Mouse (Mus musculus) liver, embryonic 14.5 days (tissue): ENCODE results near the gene Gm6588.

ENCODE experiments used
- CTCF ChIP-seq: IDR thresholded peaks from 2 replicates; pipeline ENCODE4 v1.5.1; 2016; ENCODE audit warnings: antibody characterized with exemption, low read depth, control low read depth
- EP300 ChIP-seq: IDR thresholded peaks from 2 replicates; pipeline ENCODE4 v1.6.1; 2016; ENCODE audit warnings: antibody characterized with exemption, low read depth

DNA sequence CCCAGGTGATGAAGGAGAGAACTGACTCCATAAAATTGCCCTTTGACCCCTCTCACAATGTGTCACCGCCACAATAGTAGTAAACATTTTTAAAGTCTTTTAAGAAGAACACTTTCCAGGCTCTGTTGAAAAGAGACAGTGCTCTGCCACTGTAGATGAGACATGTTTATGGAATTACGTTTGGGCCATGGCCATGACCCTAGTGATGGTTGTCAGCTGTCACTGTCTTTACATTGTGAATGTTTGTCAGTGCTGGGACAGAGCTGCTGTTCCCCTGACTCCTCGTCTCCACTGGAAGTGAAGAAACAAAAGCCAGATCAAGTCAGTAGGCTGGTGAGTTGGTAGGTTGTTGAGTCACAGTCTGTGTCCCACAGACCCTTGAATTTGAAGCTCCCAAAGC, 46.8 kb upstream of the Gm6588 start:
- TF ChIP-seq CTCF (no peak), EP300 (no peak)
